Mouse (Mus musculus): ENCODE data around the gene Samsn1.

GRCm38 (mm10) chr16:76053537-76053936, 31.5 kb upstream of the Samsn1 start:
- no peak for TF ChIP-seq POLR2A (IDR thresholded peaks at IDR 0.05; ENCODE audit: extremely low read depth, insufficient read depth, low read length)
- no peak for TF ChIP-seq CTCF (IDR thresholded peaks at IDR 0.05; ENCODE audit: extremely low read depth, insufficient read depth, low read length)

Data from cortical plate, adult 2 months (tissue).